In genomic region chr17:47595248-47596161, GRCm38 (mm10) we compare ENCODE assay signal across 8 mouse cellular contexts. TPM values are rescaled to one million over a fixed set of nuclear protein-coding genes. Genes with fewer than 3 reads are reported as not detected.
A peak's percentile ranks its signal among the peaks of the same experiment; 100 is the strongest.
DNase-seq lines count a peak whose midpoint lies in the region; ATAC-seq lines count a peak whose summit lies in the region.

No protein-coding gene starts in this region.

- DNase-seq in CD4-positive, CD25-positive, alpha-beta regulatory T cell, adult 2 months (ENCODE audit: low read depth, low spot score): peak; percentile 42
- DNase-seq in embryo, embryonic 11.5 days (ENCODE audit: low read depth, low spot score): peak; percentile 62
- peak; percentile 97 for DNase-seq in heart, embryonic 10.5 days (ENCODE audit: low spot score)
- DNase-seq in lung, postnatal 25 days (ENCODE audit: low spot score): peak; percentile 76
- DNase-seq in retina, postnatal 1 day: peak; percentile 86
- DNase-seq in left cerebral cortex, postnatal 14 days (ENCODE audit: low spot score in 2 of 2): no peak

- intact Hi-C loops in left cerebral cortex, postnatal 14 days (cut with DNase I): loop anchor here (2.0 to 10.0 kb wide), 2 partner anchors 85 to 211 kb away; partner anchors contain the start of gene Guca1b

- H3K27ac ChIP-seq in heart, embryonic 10.5 days: peak overlapping the region; percentile 99
- peak overlapping the region; percentile 95 for H3K27ac ChIP-seq in kidney, embryonic 14.5 days (ENCODE audit: low read depth, low read length)

- H3K4me2 ChIP-seq in kidney, embryonic 14.5 days (replicated peaks; ENCODE audit: low read depth, low read length): peak overlapping the region; percentile 70

- peak overlapping the region; percentile 90 for H3K9ac ChIP-seq in kidney, embryonic 14.5 days (ENCODE audit: low read depth, low read length)

- H3K27me3 ChIP-seq in heart, embryonic 10.5 days (ENCODE audit: insufficient read depth, poor library complexity, severe bottlenecking): no peaks in the 10 kb centered on the region
- no peaks in the 10 kb centered on the region for H3K27me3 ChIP-seq in kidney, embryonic 14.5 days (ENCODE audit: control insufficient read depth, insufficient read depth, low read length)

- peaks cover 50% of the 10 kb centered on the region for H3K36me3 ChIP-seq in heart, embryonic 10.5 days
- H3K36me3 ChIP-seq in kidney, embryonic 14.5 days (ENCODE audit: control insufficient read depth, insufficient read depth, low read length): peaks cover 43% of the 10 kb centered on the region

- H3K4me1 ChIP-seq in heart, embryonic 10.5 days: peaks cover 50% of the 10 kb centered on the region
- peaks cover 34% of the 10 kb centered on the region for H3K4me1 ChIP-seq in kidney, embryonic 14.5 days (ENCODE audit: control insufficient read depth, insufficient read depth, low read length)

- no peak for ATAC-seq in CD4-positive, CD25-positive, alpha-beta regulatory T cell, adult 4 months
- peak; percentile 76 for ATAC-seq in kidney, embryonic 14.5 days (ENCODE audit: low FRiP score, low TSS enrichment)

- under 1% methylated on average over 21 of the region's 21 CpGs for WGBS in heart, embryonic 10.5 days
- WGBS in kidney, embryonic 14.5 days: under 1% methylated on average over 21 of the region's 21 CpGs

- peak overlapping the region; percentile 96 for H3K4me3 ChIP-seq in heart, embryonic 10.5 days
- H3K4me3 ChIP-seq in kidney, embryonic 14.5 days (ENCODE audit: low read length): peak overlapping the region; percentile 81

- no peaks in the 10 kb centered on the region for H3K9me3 ChIP-seq in heart, embryonic 10.5 days
- no peaks in the 10 kb centered on the region for H3K9me3 ChIP-seq in kidney, embryonic 14.5 days (ENCODE audit: control insufficient read depth, low read length)

RNA-seq across cellular contexts. Expression of gene Bysl, which starts 15.8 kb away (rescaled TPM):
- polyA plus RNA-seq in CD4-positive, CD25-positive, alpha-beta regulatory T cell, adult 4 months (2017; shearing (Covaris generic)): 10 to 100 TPM; 10.6 to 14.2 TPM
- 37.0 and 43.0 TPM in 2 replicates for polyA plus RNA-seq in heart, embryonic 10.5 days (2016; fragmentation: Nextera tagmentation; extraction: Ambion mirVana)
- 19.5 and 24.4 TPM in 2 replicates for polyA plus RNA-seq in kidney, embryonic 14.5 days (2014; fragmentation: Nextera tagmentation; extraction: Ambion mirVana)
- 10 to 100 TPM; 21.0 to 21.1 TPM for total RNA-seq in left cerebral cortex, postnatal 14 days (2021)

RNA-seq across cellular contexts. Expression of gene Med20, which starts 15.9 kb away (rescaled TPM):
- 10 to 100 TPM; 36.0 to 37.0 TPM for polyA plus RNA-seq in CD4-positive, CD25-positive, alpha-beta regulatory T cell, adult 4 months (2017; shearing (Covaris generic))
- 36.5 and 42.8 TPM in 2 replicates for polyA plus RNA-seq in heart, embryonic 10.5 days (2016; fragmentation: Nextera tagmentation; extraction: Ambion mirVana)
- polyA plus RNA-seq in kidney, embryonic 14.5 days (2014; fragmentation: Nextera tagmentation; extraction: Ambion mirVana): 39.1 and 48.0 TPM in 2 replicates
- total RNA-seq in left cerebral cortex, postnatal 14 days (2021): 10 to 100 TPM; 20.8 to 28.9 TPM

RNA-seq across cellular contexts. Expression of gene Gm20517, which starts 15.9 kb away (rescaled TPM):
- under 1 TPM in 1 of 2 experiments, not detected in 1; 0.73 TPM for polyA plus RNA-seq in CD4-positive, CD25-positive, alpha-beta regulatory T cell, adult 4 months (2017; shearing (Covaris generic))
- 1.6 and 2.1 TPM in 2 replicates for polyA plus RNA-seq in heart, embryonic 10.5 days (2016; fragmentation: Nextera tagmentation; extraction: Ambion mirVana)
- 1.6 and 4.2 TPM in 2 replicates for polyA plus RNA-seq in kidney, embryonic 14.5 days (2014; fragmentation: Nextera tagmentation; extraction: Ambion mirVana)
- total RNA-seq in left cerebral cortex, postnatal 14 days (2021): 1 to 10 TPM; 5.8 to 7.4 TPM

RNA-seq across cellular contexts. Expression of gene Usp49, which starts 35.0 kb away (rescaled TPM):
- under 1 TPM; 0.43 to 0.78 TPM for polyA plus RNA-seq in CD4-positive, CD25-positive, alpha-beta regulatory T cell, adult 4 months (2017; shearing (Covaris generic))
- polyA plus RNA-seq in heart, embryonic 10.5 days (2016; fragmentation: Nextera tagmentation; extraction: Ambion mirVana): 3.2 and 4.5 TPM in 2 replicates
- 6.6 and 8.1 TPM in 2 replicates for polyA plus RNA-seq in kidney, embryonic 14.5 days (2014; fragmentation: Nextera tagmentation; extraction: Ambion mirVana)
- 10 to 100 TPM in 1 of 2 experiments, 1 to 10 TPM in 1; 9.0 to 10.4 TPM for total RNA-seq in left cerebral cortex, postnatal 14 days (2021)

Comparison
In these comparisons a context has a peak if more than half of its experiments do, and no peak if none do; other contexts are left out.
1. DNase-seq: peak in CD4-positive, CD25-positive, alpha-beta regulatory T cell, adult 2 months (single experiment), embryo, embryonic 11.5 days (single experiment), heart, embryonic 10.5 days (single experiment), lung, postnatal 25 days (single experiment) and retina, postnatal 1 day (single experiment); none in left cerebral cortex, postnatal 14 days (0 of 2).